Mouse (Mus musculus): Measurements from ENCODE around the gene Gm21974. TPM values are rescaled to one million over a fixed set of nuclear protein-coding genes. Genes with fewer than 3 reads are reported as not detected.

Gene Gm21974
- polyA plus RNA-seq, 1 experiment = not detected

DNA sequence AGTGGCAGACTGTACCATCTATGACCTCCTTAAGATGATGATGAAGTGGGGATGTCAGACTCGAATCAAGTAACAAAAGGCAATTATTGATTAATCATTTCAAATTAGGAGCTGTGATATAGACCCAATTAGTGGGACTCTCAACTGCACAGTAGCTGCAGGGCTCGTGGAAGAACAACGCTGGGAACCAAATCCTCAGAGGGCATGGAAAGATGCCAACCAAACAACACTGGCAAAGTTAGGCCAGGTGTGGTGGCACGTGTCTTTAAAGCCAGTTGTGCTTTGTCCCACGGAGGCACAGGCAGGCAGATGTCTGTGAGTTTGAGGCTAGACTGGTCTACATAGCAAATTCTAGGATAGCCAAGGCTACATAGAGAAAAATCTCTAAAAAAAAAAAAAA, 35.4 kb upstream of the Gm21974 start:
- TF ChIP-seq POLR2A (IDR thresholded peaks at IDR 0.05; ENCODE audit: low read depth, low read length) = no peak
- TF ChIP-seq CTCF (IDR thresholded peaks at IDR 0.05; ENCODE audit: borderline replicate concordance, insufficient read depth, low read length) = no peak
- peaks cover 15% of the 10 kb centered on the region for H3K4me1 ChIP-seq (ENCODE audit: control insufficient read depth, insufficient read depth, low read length)
- H3K4me3 ChIP-seq (ENCODE audit: insufficient read depth, low read length) = no peak overlapping the region
- no peak overlapping the region for H3K27ac ChIP-seq (ENCODE audit: insufficient read depth, low read length)

DNA sequence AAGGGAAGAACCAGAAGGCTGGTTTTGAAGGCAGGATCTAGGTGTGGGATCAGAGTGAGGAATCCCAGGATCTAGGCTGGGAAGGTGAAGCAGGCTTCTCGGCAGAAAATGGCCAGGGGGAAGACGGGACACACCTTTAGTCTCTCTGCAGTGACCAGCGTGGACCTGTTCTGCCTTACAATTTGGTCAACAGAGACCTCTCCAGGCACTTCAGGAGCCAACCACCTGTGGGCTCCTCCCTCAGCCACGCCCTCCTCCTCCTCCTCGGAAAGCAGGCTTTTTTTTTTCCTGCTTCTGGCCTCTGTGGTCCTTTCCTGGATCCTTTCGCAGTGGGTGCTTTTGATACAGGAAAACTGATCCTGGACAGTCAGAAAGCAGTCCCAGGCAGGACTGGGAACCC, 34.7 kb upstream of the Gm21974 start, which contains the start of gene Prss8:
Prss8 (minus strand) TSS at position 182 of the 400 bp plus-strand sequence.
- Histone ChIP-seq H3K27ac (ENCODE audit: insufficient read depth, low read length) (no peak within 1 kb of the TSS), H3K4me1 (ENCODE audit: control insufficient read depth, insufficient read depth, low read length) (peaks cover 15% of the 10 kb centered on the region), H3K4me3 (ENCODE audit: insufficient read depth, low read length) (no peak within 1 kb of the TSS)
- no peak for TF ChIP-seq CTCF (IDR thresholded peaks at IDR 0.05; ENCODE audit: borderline replicate concordance, insufficient read depth, low read length)
- TF ChIP-seq POLR2A (IDR thresholded peaks at IDR 0.05; ENCODE audit: low read depth, low read length) = no peak

DNA sequence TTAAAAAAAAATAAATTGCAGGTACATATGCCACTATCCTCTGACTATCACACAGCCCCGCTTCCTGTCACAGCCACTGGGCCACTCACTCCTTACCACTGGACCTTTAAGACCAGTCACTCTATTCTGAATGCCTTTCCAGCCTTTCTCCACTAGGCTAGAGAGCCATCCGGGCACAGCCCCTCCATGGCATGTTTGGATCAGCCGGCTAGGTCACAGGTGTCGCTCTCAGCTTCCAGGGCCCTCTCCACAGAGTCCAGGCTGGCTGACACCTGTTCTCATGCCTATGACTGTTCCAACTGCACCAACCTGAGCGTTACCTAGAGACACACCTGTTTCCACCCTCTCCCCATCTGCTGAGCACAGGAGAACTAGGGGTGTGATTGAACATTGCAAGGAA, 33.3 kb upstream of the Gm21974 start:
- Histone ChIP-seq H3K4me3 (ENCODE audit: insufficient read depth, low read length) (no peak overlapping the region), H3K27ac (ENCODE audit: insufficient read depth, low read length) (no peak overlapping the region), H3K4me1 (ENCODE audit: control insufficient read depth, insufficient read depth, low read length) (peaks cover 15% of the 10 kb centered on the region)
- no peak for TF ChIP-seq POLR2A (IDR thresholded peaks at IDR 0.05; ENCODE audit: low read depth, low read length)
- TF ChIP-seq CTCF (IDR thresholded peaks at IDR 0.05; ENCODE audit: borderline replicate concordance, insufficient read depth, low read length) = no peak

DNA sequence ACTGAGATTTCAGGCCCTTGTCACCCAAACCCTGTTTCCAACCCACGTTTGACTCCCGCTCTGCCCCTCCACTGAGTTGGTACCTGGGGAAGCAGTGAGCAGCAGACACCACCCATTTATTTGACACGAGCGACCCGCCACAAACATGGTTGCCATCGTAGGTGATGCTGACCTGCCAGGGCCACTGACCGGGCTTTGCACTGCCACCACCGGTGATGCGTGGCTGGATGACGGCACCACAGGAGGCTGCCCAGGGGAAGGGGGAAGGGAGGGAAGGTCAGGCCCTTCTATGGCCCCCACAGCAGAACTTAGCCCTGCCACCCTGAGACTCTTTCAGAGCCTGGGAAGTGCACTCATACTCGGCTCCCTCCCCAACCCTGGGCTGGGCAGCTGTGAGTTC, 32.5 kb upstream of the Gm21974 start:
- H3K4me1 ChIP-seq (ENCODE audit: control insufficient read depth, insufficient read depth, low read length) = peaks cover 12% of the 10 kb centered on the region
- no peak for TF ChIP-seq CTCF (IDR thresholded peaks at IDR 0.05; ENCODE audit: borderline replicate concordance, insufficient read depth, low read length)
- no peak for TF ChIP-seq POLR2A (IDR thresholded peaks at IDR 0.05; ENCODE audit: low read depth, low read length)
- no peak overlapping the region for H3K4me3 ChIP-seq (ENCODE audit: insufficient read depth, low read length)
- no peak overlapping the region for H3K27ac ChIP-seq (ENCODE audit: insufficient read depth, low read length)

DNA sequence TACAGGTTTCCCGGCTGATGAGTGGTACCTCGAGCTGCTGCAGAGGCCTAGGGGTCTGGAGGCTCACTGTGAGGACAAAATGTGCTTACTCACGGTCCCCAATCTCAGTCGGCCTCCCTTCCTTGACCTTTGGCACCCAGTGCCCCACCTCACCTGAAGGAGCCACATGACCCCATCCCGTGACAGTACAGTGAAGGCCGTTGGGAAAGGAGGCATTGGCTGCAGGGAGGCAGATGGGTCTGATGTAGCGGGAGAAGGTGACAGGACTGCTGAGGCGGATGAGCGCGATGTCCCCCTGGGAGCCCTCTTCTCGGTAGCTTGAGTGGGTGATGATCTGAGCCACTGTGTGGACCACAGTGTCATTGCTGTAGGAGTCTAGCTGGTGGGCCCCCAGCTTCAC, 31.6 kb upstream of the Gm21974 start:
- Histone ChIP-seq H3K4me3 (ENCODE audit: insufficient read depth, low read length) (no peak overlapping the region), H3K27ac (ENCODE audit: insufficient read depth, low read length) (no peak overlapping the region), H3K4me1 (ENCODE audit: control insufficient read depth, insufficient read depth, low read length) (peaks cover 5% of the 10 kb centered on the region)
- TF ChIP-seq POLR2A (IDR thresholded peaks at IDR 0.05; ENCODE audit: low read depth, low read length) = no peak
- no peak for TF ChIP-seq CTCF (IDR thresholded peaks at IDR 0.05; ENCODE audit: borderline replicate concordance, insufficient read depth, low read length)

DNA sequence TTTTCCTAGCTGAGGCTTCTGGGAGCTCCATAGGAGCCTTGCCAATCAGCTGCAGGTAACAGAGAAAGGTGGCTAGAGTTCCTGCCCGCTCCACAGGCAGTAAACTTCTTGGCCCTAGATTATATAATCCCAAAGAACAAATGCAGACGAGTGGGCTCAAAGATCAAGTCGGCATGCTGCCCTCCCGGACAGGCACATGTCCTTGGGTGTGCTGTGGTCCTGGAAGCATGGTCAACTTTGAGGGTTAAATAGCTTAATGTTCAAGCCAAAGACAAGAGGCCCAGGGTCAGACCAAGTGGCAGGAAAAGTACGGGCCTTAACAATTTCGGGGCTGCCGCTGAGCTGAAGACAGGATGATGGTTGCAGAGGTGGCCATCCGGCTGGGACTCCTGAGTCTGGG, 30.8 kb upstream of the Gm21974 start:
- no peaks in the 10 kb centered on the region; the same call in 1 of the 2 replicates for H3K4me1 ChIP-seq (ENCODE audit: control insufficient read depth, insufficient read depth, low read length)
- H3K27ac ChIP-seq (ENCODE audit: insufficient read depth, low read length) = no peak overlapping the region
- no peak overlapping the region for H3K4me3 ChIP-seq (ENCODE audit: insufficient read depth, low read length)
- TF ChIP-seq POLR2A (IDR thresholded peaks at IDR 0.05; ENCODE audit: low read depth, low read length) (no peak), CTCF (IDR thresholded peaks at IDR 0.05; ENCODE audit: borderline replicate concordance, insufficient read depth, low read length) (no peak)

DNA sequence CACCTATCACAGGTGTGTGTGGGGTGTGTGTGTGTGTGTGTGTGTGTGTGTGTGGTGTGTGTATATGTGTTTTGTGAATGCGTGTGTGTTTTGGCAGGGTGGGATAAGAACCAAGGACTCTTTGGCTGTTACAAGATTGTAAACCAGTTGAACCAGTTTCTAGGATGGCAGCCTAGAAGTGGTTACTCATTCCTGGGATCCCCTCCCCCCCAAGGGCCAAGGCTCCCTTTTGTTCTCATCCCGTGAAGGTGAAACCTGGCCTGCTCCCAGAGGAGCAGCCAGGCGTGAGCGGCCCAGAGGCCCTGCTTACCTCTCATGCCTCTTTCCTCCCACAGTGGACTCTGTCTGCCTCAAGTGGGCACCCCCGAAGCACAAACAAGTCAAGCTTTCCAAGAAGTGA, 30.0 kb upstream of the Gm21974 start:
- H3K4me3 ChIP-seq (ENCODE audit: insufficient read depth, low read length) = no peak overlapping the region
- TF ChIP-seq POLR2A (IDR thresholded peaks at IDR 0.05; ENCODE audit: low read depth, low read length) = no peak
- TF ChIP-seq CTCF (IDR thresholded peaks at IDR 0.05; ENCODE audit: borderline replicate concordance, insufficient read depth, low read length) = no peak
- H3K27ac ChIP-seq (ENCODE audit: insufficient read depth, low read length) = no peak overlapping the region
- no peaks in the 10 kb centered on the region for H3K4me1 ChIP-seq (ENCODE audit: control insufficient read depth, insufficient read depth, low read length)

DNA sequence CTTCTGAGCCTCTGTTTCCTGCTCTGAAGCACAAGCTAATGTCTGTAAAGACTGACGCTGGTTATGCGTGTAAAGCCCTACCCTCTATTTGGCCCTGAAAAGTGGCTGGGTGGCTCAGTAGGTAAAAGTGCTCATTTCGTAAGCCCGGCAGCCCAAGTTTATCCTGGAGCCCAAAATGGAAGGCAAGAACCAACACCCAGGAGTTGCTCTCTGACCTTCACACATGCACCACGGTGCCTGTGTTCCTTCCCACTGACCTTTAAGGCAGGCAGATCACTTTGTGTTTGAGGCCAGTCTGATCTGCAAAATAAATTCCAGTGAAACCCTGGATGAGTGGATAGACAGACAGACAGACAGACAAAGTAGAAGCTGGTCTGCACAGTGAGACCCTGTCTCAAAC, 28.5 kb upstream of the Gm21974 start:
- Histone ChIP-seq H3K27ac (ENCODE audit: insufficient read depth, low read length) (no peak overlapping the region), H3K4me1 (ENCODE audit: control insufficient read depth, insufficient read depth, low read length) (no peaks in the 10 kb centered on the region), H3K4me3 (ENCODE audit: insufficient read depth, low read length) (no peak overlapping the region)
- TF ChIP-seq POLR2A (IDR thresholded peaks at IDR 0.05; ENCODE audit: low read depth, low read length) (no peak), CTCF (IDR thresholded peaks at IDR 0.05; ENCODE audit: borderline replicate concordance, insufficient read depth, low read length) (no peak)

DNA sequence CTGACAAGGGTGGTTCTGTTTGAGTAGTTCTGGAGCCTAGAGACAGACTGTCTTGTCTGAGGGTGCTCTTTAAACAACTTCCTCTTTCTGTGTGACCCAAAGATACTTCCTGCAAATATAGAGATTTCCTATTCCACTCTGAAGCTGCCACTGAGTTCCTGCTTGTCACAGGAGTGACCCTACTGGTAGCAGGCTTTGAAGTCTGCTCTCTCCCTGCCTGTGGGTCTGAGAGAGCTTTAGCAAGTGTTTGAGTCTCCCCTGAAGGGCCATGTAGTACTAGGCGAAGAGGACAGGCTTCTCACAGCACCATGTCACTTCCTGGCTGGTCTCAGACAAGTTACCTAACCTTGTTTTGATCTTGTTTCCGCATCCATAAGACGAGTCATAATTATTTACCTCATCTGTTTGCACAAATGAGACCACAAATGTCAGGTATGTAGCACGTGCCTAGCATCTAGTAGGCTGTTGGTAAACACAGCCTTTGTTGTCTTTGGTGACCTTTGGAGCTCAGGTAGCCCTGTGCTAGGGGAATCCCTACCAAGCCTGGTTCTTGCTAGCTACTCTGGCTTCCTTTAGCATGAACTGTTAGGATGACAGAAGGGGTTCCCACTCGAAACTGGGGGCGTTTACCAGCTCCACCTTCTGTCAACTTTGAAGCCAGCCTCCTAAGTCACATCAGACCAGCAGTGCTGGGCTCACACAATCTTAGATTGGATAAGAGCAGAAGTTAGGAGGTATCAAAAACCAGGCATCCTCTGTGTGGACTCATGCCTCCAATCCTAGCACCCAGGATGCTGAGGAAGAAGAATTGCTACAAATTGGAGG, 27.4 kb upstream of the Gm21974 start:
- Histone ChIP-seq H3K4me3 (ENCODE audit: insufficient read depth, low read length) (no peak overlapping the region), H3K27ac (ENCODE audit: insufficient read depth, low read length) (no peak overlapping the region), H3K4me1 (ENCODE audit: control insufficient read depth, insufficient read depth, low read length) (no peaks in the 10 kb centered on the region)
- TF ChIP-seq POLR2A (IDR thresholded peaks at IDR 0.05; ENCODE audit: low read depth, low read length) = no peak
- no peak for TF ChIP-seq CTCF (IDR thresholded peaks at IDR 0.05; ENCODE audit: borderline replicate concordance, insufficient read depth, low read length)

DNA sequence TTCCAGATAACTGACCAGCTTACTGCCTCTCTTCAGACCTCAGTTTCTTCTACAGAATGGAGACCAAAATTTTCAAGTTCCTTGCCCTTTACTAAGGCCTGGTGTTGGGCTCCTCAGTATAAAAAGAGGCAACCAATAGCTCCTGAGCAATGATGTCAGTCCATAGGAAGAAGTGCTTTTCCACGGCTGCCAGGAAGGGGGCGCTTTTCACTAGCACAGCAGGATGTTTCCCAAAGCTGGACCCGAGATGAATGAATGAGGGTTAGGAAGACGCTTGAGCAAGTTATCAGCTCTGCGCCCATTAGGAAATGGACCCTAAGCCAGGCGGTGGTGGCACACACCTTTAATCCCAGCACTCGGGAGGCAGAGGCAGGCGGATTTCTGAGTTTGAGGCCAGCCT, 26.3 kb upstream of the Gm21974 start:
- Histone ChIP-seq H3K4me3 (ENCODE audit: insufficient read depth, low read length) (no peak overlapping the region), H3K4me1 (ENCODE audit: control insufficient read depth, insufficient read depth, low read length) (no peaks in the 10 kb centered on the region), H3K27ac (ENCODE audit: insufficient read depth, low read length) (no peak overlapping the region)
- TF ChIP-seq CTCF (IDR thresholded peaks at IDR 0.05; ENCODE audit: borderline replicate concordance, insufficient read depth, low read length) = peak; percentile 16; the same call in 1 of the 2 replicates
- TF ChIP-seq POLR2A (IDR thresholded peaks at IDR 0.05; ENCODE audit: low read depth, low read length) = no peak
